Mouse (Mus musculus) liver, embryonic 15.5 days (tissue): Measurements from ENCODE around the gene Mrpl49. TPM values are rescaled to one million over a fixed set of nuclear protein-coding genes. Genes with fewer than 3 reads are reported as not detected.
A peak's percentile ranks its signal among the peaks of the same experiment; 100 is the strongest.

Experiments
- ATAC-seq: fragments of 200-750 bp; cut with Nextera tagmentation; 2 replicates; pipeline ENCODE4 v1.8.0; 2017; ENCODE audit warnings: moderate number of reproducible peaks, mild to moderate bottlenecking, moderate library complexity; ENCODE audit not compliant: insufficient read depth
- H3K27ac ChIP-seq: fragments of 300-500 bp; sonication (generic); replicated peaks from 2 replicates; pipeline ENCODE4 v1.5.1; 2015; ENCODE audit warnings: mild to moderate bottlenecking, inconsistent platforms
- H3K27me3 ChIP-seq: fragments of 300-500 bp; sonication (generic); 2 replicates; pipeline ENCODE4 v1.6.1; 2015; ENCODE audit warnings: mild to moderate bottlenecking, inconsistent platforms
- H3K36me3 ChIP-seq: fragments of 300-500 bp; sonication (generic); replicated peaks from 2 replicates; pipeline ENCODE4 v1.6.1; 2015; ENCODE audit warnings: moderate library complexity, mild to moderate bottlenecking, inconsistent platforms
- H3K4me1 ChIP-seq: fragments of 300-500 bp; sonication (generic); replicated peaks from 2 replicates; pipeline ENCODE4 v1.6.1; 2015; ENCODE audit warnings: inconsistent platforms
- H3K4me2 ChIP-seq: fragments of 300-500 bp; sonication (generic); 2 replicates; pipeline ENCODE4 v1.6.1; 2015; ENCODE audit warnings: moderate library complexity, mild to moderate bottlenecking, inconsistent platforms
- H3K4me3 ChIP-seq: fragments of 300-500 bp; sonication (generic); replicated peaks from 2 replicates; pipeline ENCODE4 v1.5.1; 2015; ENCODE audit warnings: mild to moderate bottlenecking, inconsistent platforms
- H3K9ac ChIP-seq: fragments of 300-500 bp; sonication (generic); 2 replicates; pipeline ENCODE4 v1.6.1; 2015; ENCODE audit warnings: moderate library complexity, mild to moderate bottlenecking, inconsistent platforms
- H3K9me3 ChIP-seq: fragments of 300-500 bp; sonication (generic); replicated peaks from 2 replicates; pipeline ENCODE4 v1.6.1; 2016; ENCODE audit warnings: inconsistent platforms
- WGBS: fragments of 180-500 bp; shearing (Covaris S2); methylation state at CpG from one replicate; pipeline ENCODE4 v1.1.7; 2015; ENCODE audit warnings: mixed read lengths; ENCODE audit not compliant: insufficient replicate concordance; 5-methylcytosine and 5-hydroxymethylcytosine counted together
- polyA plus RNA-seq: library from polyadenylated mRNA; unstranded; fragments of >200 nt; fragmentation: Nextera tagmentation; extraction: Ambion mirVana; gene quantifications from 2 replicates; pipeline ENCODE4 v1.2.1, GENCODE M21; 2015

Gene Mrpl49
- polyA plus RNA-seq, 1 experiment from 2014 or later: 39.5 TPM

DNA sequence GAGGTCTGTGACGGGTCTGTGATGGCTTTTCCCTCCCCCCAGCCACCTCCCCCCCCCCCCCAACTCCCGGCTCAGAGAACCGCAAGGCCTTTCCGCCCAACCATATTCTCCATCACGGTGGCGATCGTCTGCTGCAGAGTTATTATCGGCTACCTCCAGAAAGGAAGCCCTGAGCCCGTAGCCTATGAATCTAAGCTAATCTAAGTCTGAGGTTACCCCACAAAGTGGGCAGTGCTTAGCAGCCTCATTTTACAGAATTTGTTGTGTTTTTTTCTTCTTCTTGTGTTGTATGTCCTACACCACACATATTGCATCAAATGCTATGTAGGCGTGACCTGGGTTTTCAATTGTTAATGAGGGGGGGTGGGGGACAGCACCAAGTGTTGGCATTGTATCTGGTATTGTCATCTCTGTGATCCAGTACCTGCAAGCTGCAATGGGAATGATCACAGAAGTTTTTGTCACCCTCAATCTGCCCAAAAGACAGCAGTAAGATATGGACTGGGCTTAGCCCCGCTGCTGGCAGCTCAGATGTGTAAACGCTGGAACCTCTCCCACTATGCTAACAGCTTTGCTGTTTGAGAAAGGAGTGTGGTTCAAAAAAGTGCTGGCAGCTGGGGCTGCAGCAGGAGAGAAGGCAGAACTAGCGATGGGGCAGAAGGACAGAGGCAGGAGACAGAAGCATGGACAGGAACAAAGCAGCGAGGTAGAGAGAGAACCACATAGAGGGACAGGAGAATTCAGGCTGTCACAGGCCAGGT is 26.9 kb downstream of the Mrpl49 start:
- ATAC-seq: no peak
- Histone ChIP-seq H3K9me3 (no peaks in the 10 kb centered on the region), H3K4me3 (no peak overlapping the region), H3K27me3 (peaks cover 10% of the 10 kb centered on the region; the same call in 1 of the 2 replicates), H3K4me1 (peaks cover 1% of the 10 kb centered on the region; the same call in 1 of the 2 replicates), H3K36me3 (no peaks in the 10 kb centered on the region), H3K9ac (no peak overlapping the region), H3K27ac (no peak overlapping the region), H3K4me2 (no peak overlapping the region)
- WGBS: 51% methylated on average over 14 of the region's 14 CpGs

- H3K27ac ChIP-seq: no peak overlapping the region
- H3K36me3 ChIP-seq: no peaks in the 10 kb centered on the region
- H3K4me1 ChIP-seq: no peaks in the 10 kb centered on the region; the same call in 1 of the 2 replicates
- no peak overlapping the region for H3K9ac ChIP-seq
- no peak for ATAC-seq
- peaks cover 10% of the 10 kb centered on the region; the same call in 1 of the 2 replicates for H3K27me3 ChIP-seq
- no peak overlapping the region for H3K4me2 ChIP-seq
- H3K4me3 ChIP-seq: no peak overlapping the region
- WGBS: 67% methylated on average over 9 of the region's 9 CpGs
- no peaks in the 10 kb centered on the region for H3K9me3 ChIP-seq
Measured at GRCm38 (mm10) chr19:6029426-6029825, 28.2 kb downstream of the Mrpl49 start.

- no peak overlapping the region for H3K9ac ChIP-seq
- no peak overlapping the region for H3K27ac ChIP-seq
- peaks cover 3% of the 10 kb centered on the region; the same call in 1 of the 2 replicates for H3K4me1 ChIP-seq
- no peaks in the 10 kb centered on the region for H3K36me3 ChIP-seq
- peaks cover 10% of the 10 kb centered on the region; the same call in 1 of the 2 replicates for H3K27me3 ChIP-seq
- no peak overlapping the region for H3K4me3 ChIP-seq
- H3K9me3 ChIP-seq: no peaks in the 10 kb centered on the region
- no peak overlapping the region for H3K4me2 ChIP-seq
- no peak for ATAC-seq
- 64% methylated on average over 6 of the region's 6 CpGs for WGBS
Measured at GRCm38 (mm10) chr19:6028991-6029390, 28.6 kb downstream of the Mrpl49 start.

DNA sequence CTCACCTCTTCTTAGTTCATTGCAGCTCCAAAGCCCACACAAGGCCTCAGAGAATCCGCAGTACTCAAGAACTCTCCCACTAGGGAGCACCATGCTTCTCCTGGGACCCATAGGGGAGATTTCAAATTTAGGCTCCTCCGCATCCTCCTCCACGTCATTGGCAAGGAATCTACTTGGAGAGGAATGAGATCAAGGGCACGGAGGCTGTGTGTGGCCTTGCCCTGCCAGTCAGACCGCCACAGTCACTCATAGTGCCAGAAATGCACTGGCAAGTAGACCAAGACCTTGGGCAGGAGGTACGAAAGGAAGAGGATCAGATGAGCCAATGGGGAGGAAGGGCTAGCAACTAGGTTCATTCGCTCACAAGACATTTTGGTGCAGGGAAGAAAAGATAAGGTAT is 33.7 kb downstream of the Mrpl49 start:
- WGBS: 64% methylated on average over 7 of the region's 7 CpGs
- Histone ChIP-seq H3K4me2 (no peak overlapping the region), H3K9ac (no peak overlapping the region), H3K9me3 (no peaks in the 10 kb centered on the region), H3K27me3 (peaks cover 10% of the 10 kb centered on the region; the same call in 1 of the 2 replicates), H3K4me3 (no peak overlapping the region), H3K36me3 (no peaks in the 10 kb centered on the region), H3K27ac (no peak overlapping the region), H3K4me1 (peaks cover 23% of the 10 kb centered on the region)
- ATAC-seq: no peak

- ATAC-seq: no peak
- 71% methylated on average over 8 of the region's 8 CpGs for WGBS
- no peaks in the 10 kb centered on the region for H3K36me3 ChIP-seq
Measured at GRCm38 (mm10) chr19:6023059-6023458, 34.5 kb downstream of the Mrpl49 start.

DNA sequence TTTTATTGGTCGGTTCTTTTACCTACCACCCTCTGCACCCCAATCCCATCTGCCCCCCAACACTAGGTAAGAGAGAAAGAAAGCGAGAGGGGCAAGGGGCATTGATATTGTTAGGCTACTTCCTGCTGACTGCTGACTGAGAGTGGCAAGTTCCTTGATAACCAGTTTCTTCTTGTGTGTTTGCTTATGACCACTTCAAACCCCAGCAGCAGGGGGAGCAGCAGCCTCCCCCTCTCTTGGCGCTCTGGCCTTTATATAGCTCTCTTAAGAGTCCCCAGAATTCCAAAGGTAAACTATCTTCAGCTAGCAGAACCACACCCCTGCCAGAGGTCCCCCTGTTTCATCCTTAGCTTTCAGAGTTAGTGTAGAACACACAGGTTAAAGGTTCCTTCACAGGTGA is 37.3 kb downstream of the Mrpl49 start:
- Histone ChIP-seq H3K9me3 (no peaks in the 10 kb centered on the region), H3K4me1 (peaks cover 60% of the 10 kb centered on the region), H3K27me3 (no peaks in the 10 kb centered on the region; the same call in 1 of the 2 replicates), H3K36me3 (no peaks in the 10 kb centered on the region), H3K4me2 (no peak overlapping the region), H3K4me3 (no peak overlapping the region), H3K27ac (no peak overlapping the region), H3K9ac (no peak overlapping the region)
- no peak for ATAC-seq
- WGBS: 47% methylated on average over 3 of the region's 3 CpGs

More at GRCm38 (mm10) chr19:6023059-6023458, 34.5 kb downstream of the Mrpl49 start:
- H3K9ac ChIP-seq: no peak overlapping the region
- H3K27ac ChIP-seq: no peak overlapping the region
- no peak overlapping the region for H3K4me2 ChIP-seq
- peaks cover 32% of the 10 kb centered on the region for H3K4me1 ChIP-seq
- no peak overlapping the region for H3K4me3 ChIP-seq
- H3K27me3 ChIP-seq: peaks cover 9% of the 10 kb centered on the region; the same call in 1 of the 2 replicates
- no peaks in the 10 kb centered on the region for H3K9me3 ChIP-seq

DNA sequence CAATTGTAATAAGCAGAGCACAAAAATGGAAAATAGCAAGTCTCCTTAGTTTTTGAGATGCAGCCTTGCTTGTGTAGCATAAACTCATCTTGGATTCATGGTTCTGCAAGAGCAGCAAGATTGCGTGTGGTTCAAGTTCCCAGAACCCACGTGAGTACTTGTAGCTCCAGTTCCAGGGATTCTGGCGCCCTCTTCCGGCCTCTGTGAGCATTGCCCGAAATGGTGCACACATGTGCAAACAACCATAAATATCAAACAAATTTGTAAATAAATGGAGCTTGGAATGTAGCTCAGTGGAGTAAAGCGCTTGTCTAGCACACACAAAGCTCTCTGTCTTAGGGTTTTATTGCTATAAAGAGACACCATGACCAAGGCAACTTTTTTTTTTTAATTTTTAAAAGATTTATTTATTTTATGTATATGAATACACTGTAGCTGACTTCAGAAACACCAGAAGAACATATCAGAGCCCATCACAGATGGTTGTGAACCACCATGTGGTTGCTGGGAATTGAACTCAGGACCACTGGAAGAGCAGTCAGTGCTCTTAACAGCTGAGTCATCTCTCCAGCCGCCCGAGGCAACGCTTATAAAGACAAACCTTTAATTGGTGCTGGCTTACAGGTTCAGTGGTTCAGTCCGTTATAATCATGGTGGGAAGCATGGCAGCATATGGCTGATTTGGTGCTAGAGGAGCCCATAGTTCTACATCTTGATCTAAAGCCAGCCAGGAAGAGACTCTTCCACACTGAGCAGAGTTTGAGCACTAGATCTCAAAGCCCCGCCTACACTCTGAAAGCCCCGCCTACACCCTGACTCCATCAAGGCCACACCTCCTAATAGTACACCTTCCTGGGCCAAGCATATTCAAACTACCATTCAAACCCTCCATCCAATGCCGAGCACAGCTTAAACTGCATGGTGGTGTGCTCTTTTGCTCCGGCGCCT is 39.2 kb downstream of the Mrpl49 start:
- 20% methylated on average over 15 of the region's 15 CpGs for WGBS
- Histone ChIP-seq H3K27me3 (no peaks in the 10 kb centered on the region), H3K36me3 (peaks cover 6% of the 10 kb centered on the region), H3K4me2 (peak overlapping the region; percentile 53), H3K4me1 (peaks cover 71% of the 10 kb centered on the region), H3K4me3 (peak overlapping the region; percentile 29), H3K27ac (peak overlapping the region; percentile 81), H3K9ac (0 out of 2 replicates have a peak overlapping the region, but pooled peaks have one; percentile 31), H3K9me3 (no peaks in the 10 kb centered on the region)
- peak; percentile 16; the same call in 1 of the 2 replicates for ATAC-seq

DNA sequence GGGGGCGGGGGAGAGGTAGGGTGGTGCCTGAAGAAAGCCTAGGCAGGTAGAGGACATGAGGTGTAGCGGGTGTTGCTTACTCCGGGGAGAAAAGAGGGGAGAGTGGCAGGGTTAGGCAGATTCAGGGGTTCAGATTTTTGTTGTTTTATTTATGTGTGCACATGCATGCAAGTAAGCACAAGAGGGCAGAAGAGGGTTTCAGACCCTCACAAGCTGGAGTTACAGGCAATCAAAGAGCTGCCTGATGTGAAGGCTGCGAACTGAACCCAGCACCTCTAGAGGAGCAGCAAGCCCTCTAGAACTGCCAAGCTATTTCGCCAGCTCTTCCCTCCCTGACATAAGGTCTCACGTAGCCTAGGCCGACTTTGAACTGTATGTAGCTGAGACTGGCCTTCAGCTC is 41.1 kb downstream of the Mrpl49 start:
- peak overlapping the region; percentile 74 for H3K4me3 ChIP-seq
- no peak for ATAC-seq
- peak overlapping the region; percentile 94 for H3K27ac ChIP-seq
- H3K9ac ChIP-seq: peak overlapping the region; percentile 77
- 55% methylated on average over 7 of the region's 7 CpGs for WGBS
- H3K4me1 ChIP-seq: peaks cover 84% of the 10 kb centered on the region
- H3K27me3 ChIP-seq: no peaks in the 10 kb centered on the region
- no peaks in the 10 kb centered on the region for H3K9me3 ChIP-seq
- peak overlapping the region; percentile 97 for H3K4me2 ChIP-seq
- H3K36me3 ChIP-seq: peaks cover 25% of the 10 kb centered on the region

GRCm38 (mm10) chr19:6015511-6016315 is 41.9 kb downstream of the Mrpl49 start, which contains the start of gene Capn1:
Capn1 (minus strand) TSS chr19:6015897.
- 3% methylated on average over 40 of the region's 40 CpGs for WGBS
- Histone ChIP-seq H3K36me3 (peaks cover 33% of the 10 kb centered on the region), H3K4me3 (peak within 1 kb of the TSS; percentile 74), H3K27me3 (no peaks in the 10 kb centered on the region), H3K9me3 (no peaks in the 10 kb centered on the region), H3K4me2 (peak within 1 kb of the TSS; percentile 97), H3K4me1 (peaks cover 89% of the 10 kb centered on the region), H3K9ac (peak within 1 kb of the TSS; percentile 77), H3K27ac (peak within 1 kb of the TSS; percentile 94)
- ATAC-seq: peak; percentile 67

DNA sequence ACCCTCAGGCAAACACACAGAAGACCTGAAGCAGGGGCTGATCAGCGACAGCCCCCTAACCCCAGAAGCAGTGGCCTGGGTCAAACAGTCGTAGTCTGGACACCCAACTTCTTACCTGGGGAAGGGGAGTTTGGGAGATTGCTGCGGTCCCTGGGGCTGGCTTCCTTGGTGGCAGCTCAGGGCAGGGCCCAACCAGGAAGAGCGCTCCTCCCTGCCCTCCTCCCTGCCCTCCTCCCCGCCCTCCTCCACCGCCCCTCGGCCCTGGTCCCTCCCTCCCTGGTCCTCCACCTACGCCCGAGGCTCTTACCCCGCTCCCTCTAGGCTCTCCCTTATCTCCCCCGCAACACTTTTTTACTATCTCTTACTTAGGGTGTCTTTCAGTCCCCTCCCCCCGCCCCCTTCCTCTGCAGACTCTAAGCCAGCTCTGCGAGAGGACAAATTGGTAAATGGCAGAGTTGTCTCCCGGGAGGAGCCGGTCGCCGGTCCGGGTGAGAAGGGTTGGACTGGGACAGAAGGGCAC is 42.5 kb downstream of the Mrpl49 start:
- H3K27ac ChIP-seq: peak overlapping the region; percentile 94
- H3K9me3 ChIP-seq: no peaks in the 10 kb centered on the region
- under 1% methylated on average over 17 of the region's 18 CpGs for WGBS
- H3K4me3 ChIP-seq: peak overlapping the region; percentile 74
- H3K4me2 ChIP-seq: peak overlapping the region; percentile 97
- no peaks in the 10 kb centered on the region for H3K27me3 ChIP-seq
- H3K4me1 ChIP-seq: peaks cover 83% of the 10 kb centered on the region
- H3K9ac ChIP-seq: peak overlapping the region; percentile 77
- H3K36me3 ChIP-seq: peaks cover 40% of the 10 kb centered on the region
- peak; percentile 95 for ATAC-seq
